Mouse (Mus musculus): ENCODE measurements around the gene Scn1a.

GRCm38 (mm10) chr2:66336396-66336795 is 104.2 kb downstream of the Scn1a start:
- no peak for TF ChIP-seq CTCF (IDR thresholded peaks at IDR 0.05; ENCODE audit: control insufficient read depth, insufficient read depth, insufficient replicate concordance, low read depth, low read length)
- no peak for TF ChIP-seq POLR2A (IDR thresholded peaks at IDR 0.05; ENCODE audit: control insufficient read depth, low read depth, low read length)
